Mouse (Mus musculus): ENCODE results near the gene Bub1.

GRCm38 (mm10) chr2:127761587-127761986, 70.1 kb downstream of the Bub1 start:
- no peak for TF ChIP-seq POLR2A (IDR thresholded peaks at IDR 0.05; ENCODE audit: insufficient read depth, low read depth, low read length)
- TF ChIP-seq CTCF (IDR thresholded peaks at IDR 0.05; ENCODE audit: insufficient read depth, low read depth, low read length) = no peak

Data from olfactory bulb, adult 2 months (tissue).